Mouse (Mus musculus): ENCODE data around the gene 1700025G04Rik.

Gene 1700025G04Rik

DNA sequence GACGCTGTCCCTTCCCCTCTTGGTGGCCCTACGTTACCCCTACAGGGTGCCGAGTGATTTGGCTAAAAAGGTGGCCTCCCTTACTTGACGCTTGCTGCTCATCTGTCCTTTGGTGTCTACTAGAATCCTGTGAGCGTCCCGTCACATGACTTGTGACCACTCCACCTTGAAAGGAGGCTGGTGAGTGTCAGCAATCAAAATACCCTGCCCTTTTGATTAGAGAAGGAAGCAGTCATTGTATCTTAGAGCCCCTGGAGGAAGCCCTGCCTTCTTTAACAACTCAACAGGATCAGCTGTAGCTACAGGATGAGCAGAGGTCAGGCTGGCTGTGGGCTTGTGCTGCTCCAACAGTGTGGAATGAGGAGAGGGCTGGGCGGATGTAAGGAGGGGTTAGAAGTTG, 190.0 kb downstream of the 1700025G04Rik start:
- no peak for DNase-seq (ENCODE audit: low spot score)

DNA sequence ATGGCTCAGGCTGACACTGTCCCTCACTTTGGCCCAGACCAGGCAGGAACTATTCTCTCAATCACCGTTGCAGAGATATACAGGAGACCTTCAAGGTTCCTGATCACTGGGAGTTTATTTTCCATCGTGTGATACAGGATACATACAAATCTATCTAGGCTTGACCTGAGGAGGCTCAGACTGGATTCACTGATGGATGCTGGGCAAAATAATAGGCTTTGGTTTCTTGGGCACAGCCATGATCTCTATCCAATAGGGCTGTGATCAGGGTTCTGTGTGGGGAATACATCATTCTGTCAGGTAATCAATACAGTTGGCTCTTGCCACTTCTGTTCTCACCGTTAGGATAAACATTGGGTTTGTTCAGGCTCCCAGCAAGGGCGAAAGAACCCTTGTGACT, 194.5 kb downstream of the 1700025G04Rik start:
- no peak for DNase-seq (ENCODE audit: low spot score)

DNA sequence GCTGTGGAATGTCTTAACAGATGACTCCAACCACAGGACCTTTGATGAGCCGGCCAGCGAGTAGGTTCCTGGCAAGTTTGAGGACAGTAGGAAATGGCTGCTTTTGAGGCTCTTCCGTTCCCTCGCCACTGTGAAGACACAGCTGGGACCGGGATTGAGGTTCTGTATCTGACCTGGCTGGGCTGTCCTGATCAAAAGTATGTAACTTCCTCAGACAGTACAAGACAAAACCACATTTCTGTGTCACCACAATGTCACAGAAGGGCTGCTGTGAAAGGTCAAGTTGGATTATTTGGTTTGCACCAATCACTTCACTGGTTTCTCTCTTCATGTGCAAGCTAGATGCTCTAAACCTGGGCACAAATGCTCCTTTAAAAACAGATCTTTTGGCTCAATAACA, 195.9 kb downstream of the 1700025G04Rik start:
- DNase-seq (ENCODE audit: low spot score), result no peak

DNA sequence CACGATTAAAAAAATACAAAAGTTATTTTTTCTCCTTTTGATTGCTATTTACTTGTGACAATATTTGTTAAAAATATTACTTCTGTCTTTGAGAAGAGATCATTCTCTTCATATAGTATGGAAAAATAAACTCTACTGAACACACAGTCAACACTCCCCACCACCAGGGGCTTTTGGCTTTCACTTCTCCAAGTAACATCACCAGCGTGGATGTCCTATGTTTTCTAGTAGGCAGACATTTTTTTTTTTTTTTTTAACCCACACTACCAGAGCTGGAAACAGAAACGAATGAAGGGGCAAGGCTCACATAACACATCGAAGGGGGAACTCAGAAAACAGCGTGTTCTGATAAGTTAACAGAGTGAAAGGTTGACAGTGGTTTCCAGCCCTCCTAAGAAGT, 197.9 kb downstream of the 1700025G04Rik start:
- DNase-seq (ENCODE audit: low spot score), result no peak

DNA sequence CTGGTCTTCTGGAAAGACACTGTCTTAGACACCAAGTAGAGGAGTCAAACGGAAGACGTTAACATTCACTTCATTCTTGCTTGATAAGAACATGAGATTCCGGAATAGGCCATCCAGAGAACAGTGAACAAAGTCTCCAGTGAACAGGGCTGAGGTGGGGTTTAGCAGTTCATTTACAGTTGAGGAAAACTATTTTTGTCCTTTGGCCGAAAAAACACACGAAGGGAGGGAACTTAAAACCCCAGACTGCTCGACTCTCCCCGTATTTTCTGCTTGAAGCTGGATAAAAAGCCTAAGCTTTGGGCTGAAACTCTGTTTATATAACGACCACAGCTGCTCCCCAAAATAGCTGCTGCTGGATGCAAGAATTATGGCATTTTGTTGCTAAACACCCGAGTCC, 198.7 kb downstream of the 1700025G04Rik start:
- DNase-seq (ENCODE audit: low spot score), result no peak

DNA sequence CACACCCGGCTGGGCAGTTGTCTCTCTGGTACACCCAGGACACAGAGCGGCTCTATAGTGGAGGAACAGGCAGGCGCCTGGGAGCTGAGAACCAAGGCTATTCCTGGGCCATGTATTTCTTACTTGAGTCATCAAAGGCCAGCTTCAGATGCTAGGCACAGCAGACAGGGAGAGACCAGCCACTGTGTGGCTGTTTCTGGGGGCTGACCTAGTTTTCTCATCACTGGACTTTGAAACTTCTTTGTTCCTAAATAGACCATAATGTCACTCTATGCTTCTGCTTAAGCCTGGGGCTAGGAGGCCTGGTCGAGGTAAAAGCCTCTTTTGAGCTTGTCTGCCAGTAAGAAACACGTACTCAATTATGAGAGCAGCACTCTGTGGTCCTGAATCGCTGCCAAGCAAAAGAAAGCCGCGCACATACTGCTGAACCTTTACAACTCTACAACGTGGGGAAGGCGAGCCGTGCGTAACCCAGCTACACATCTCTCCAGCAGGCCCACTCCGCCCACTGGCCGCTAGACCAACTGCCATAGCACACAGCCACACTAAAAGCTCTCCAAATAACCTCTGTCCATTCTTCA, 199.8 kb downstream of the 1700025G04Rik start:
- no peak for DNase-seq (ENCODE audit: low spot score)

DNA sequence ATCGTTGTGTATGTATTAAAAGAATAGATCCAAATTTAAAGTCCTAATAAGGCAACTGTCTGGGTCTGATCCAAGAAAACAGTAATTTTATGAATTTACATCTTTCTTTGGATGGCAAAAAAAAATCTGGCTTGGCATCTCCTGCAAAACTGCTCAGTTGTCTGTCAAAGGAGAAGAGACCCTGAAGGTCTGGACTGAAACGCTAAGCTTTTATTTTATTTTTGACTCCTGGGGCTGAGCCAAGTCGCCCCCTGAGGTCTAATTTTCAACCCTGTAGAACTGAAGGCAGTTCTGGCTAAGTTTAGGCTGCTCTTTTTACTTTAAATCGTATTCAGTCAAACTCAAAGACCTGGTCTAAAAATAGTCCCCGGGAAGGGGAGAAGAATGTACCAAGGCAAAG, 202.3 kb downstream of the 1700025G04Rik start:
- no peak for DNase-seq (ENCODE audit: low spot score)

DNA sequence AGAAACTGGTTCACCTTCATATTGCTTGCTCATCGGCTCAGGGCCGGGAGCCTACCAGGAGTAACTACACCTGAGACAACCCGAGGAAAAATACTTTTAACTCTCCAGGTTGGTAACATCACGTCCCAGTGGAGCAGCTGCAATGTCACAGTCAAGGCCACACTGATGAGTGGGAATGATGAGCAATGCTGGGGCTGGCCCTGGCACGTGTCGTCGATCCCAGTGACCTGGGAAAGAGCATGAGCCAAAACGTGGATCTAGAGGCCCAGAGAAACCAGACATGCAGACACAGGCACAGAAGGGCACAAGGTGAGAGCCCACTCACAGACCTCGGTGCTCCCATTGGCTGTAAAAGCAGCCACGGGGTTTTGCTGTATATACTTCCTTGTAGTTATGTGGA, 202.8 kb downstream of the 1700025G04Rik start:
- no peak for DNase-seq (ENCODE audit: low spot score)

DNA sequence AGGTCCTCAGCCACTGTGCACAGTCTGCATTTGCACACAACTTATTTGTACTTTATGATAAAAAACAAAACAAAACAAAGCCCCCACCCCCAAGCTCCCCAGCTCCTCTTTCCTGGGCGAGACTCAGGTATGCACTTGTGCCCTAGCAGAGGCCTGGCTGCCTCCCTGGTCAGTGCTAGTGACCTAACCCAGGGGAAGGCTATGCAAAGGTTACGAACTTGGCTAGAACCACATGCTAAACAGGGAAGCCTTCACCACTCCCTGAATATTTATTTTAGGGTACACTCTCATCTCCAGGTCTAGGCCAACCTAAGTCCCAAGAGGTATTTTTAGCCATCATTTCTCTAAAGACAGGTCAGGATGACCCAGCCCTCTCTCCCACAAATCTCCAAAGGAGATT, 203.8 kb downstream of the 1700025G04Rik start:
- DNase-seq (ENCODE audit: low spot score), result no peak

DNA sequence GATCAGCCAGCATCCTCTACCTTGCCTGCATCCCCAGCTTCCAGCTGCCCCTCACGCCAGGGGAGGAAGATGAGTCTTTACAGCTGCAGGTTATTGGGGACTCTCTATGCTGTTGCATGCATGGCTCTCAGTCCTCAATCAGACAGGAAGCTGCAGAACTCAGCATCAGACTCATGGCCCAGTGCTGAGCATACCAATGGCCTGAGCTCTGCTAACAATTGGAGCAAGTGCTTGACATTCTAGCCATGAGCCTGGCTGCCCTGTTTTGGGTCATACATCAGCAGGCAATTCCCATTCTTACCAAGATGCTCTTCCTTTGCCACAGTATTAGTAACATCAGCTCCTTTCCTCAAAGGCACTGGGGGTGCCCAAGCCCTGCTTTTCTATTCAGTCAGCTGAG, 208.7 kb downstream of the 1700025G04Rik start:
- no peak for DNase-seq (ENCODE audit: low spot score)

DNA sequence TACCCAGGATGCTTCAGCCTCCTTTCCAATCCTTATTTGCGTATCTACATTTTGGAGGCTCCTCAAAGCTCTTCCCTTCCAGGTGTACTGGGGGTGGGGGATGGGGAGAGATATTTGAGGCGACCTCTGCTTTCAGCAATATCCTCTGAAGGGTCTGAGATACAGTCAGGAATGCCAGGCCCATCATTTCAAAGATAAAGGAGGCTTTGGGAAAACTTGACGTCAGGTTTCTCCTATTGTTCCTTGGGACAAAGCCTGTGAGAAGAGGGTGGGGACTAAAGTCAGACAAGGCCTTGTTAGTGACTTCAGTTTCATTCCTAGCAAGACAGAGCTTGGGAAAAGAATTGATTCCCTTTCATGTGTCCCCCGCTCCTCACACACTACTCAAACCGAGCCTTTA, 209.2 kb downstream of the 1700025G04Rik start:
- DNase-seq (ENCODE audit: low spot score), result no peak

DNA sequence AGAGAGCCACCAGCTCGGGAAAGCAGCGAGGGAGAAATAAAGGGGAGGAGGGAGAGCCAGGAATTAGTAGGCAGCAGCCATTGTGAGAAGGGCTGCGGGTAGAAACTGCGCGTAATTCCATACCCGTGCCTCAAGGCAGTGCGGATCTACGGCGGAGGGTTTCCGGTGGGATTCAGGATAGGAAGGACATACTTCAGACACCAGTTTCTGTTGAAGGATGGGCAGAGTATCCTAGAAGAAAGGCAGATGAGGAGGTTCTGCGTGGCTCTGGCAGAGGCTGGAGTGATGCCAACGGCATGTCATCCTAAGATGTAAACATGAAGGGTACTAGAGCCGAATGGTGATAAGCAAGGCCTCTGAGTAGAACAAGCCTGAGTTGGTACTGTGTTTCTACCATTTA, 210.0 kb downstream of the 1700025G04Rik start:
- DNase-seq (ENCODE audit: low spot score), result no peak

DNA sequence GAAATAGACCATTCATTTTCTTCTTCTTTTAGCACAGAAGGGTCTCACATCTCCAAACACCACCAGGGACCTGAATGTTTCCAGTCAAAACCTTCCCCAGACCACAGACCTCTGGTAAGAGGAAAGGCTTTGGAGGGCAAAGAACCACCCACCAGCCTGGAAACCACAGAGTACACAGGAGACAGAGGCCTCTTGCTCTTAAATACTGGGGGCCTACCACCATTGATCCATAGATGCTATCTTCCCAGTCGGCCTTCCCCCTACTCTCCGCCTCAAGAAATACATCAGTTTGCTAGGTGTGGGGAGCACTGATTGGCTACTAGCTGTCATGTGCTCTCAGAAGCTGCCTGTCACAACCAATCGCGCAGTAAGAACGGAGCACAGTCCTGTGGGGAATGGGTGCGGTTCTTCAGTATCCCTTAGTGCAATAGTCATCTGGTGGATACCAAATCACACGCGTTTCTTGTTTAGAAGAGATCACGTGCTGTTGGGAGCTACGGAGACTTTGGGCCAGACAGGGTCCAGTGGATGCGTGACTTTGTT, 210.5 kb downstream of the 1700025G04Rik start:
- DNase-seq (ENCODE audit: low spot score), result no peak

DNA sequence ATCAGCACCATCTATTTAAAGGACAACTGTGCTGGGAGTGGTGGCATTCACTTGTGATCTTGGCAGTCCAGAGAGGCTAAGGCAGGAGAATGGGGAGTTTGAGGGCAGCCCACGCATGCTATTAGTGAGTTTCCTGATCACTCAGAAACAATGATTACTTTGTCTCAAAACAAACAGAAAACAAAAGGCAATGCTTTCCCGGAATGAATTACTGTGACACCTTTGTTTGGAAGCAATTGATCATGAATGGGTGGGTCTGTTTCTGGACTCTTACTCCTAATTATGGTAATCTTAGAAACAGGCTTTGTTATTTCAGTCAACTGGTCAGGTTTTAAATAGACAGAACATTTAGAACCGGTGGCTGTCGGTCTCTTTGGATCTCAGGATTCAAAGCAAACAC, 211.5 kb downstream of the 1700025G04Rik start:
- no peak for DNase-seq (ENCODE audit: low spot score)

DNA sequence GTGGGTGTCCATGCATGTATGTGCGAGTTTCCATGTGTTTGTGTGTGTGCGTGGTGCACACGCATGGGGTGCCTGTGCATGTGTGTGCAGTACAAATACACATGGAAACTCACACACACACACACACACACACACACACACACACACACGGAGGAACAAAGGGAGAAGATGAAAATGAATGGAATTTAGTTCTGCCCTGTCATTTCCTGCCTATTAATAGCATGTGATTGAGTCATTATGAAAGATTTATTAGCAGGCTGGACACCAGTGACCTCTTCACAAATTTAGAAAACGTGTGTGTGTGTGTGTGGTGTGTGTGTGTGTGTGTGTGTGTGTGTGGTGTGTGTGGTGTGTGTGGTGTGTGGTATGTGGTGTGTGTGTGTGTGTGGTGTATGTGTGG, 217.0 kb downstream of the 1700025G04Rik start:
- no peak for DNase-seq (ENCODE audit: low spot score)

DNA sequence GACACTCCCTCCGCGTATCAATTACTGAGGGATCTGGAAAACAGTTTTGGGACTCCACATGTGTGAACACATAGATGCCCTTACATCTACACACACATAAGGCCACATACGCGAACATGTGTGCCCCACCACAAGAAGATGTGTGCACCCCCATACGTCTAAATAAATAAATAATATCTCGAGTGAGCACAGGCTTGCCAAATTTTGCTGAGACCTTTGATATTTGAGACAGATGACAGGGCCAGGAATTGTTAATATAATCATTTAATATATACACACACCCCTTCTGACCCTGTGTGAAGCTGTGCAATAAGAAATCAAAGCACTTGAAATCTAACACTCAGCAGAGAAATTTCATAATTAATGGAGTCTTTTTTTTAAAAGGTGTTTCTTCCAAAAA, 225.6 kb downstream of the 1700025G04Rik start:
- no peak for DNase-seq (ENCODE audit: low spot score)

DNA sequence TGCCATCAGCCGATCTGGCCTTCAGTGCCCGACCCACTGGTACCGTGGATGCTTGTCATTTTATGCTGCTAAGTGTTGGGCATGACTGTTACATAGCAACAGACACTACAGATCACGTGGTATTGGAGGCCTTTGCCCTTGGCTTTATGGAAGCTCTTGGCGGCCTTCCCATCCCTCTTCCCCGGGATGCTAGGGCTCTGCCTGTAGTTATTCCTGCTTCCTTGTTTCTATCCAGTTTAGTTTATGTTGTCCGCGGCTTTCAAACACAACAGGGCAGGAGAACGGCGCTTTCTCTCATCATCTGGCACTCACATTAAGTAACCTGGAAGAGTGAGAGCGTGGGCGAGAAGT, 226.2 kb downstream of the 1700025G04Rik start:
- no peak for DNase-seq (ENCODE audit: low spot score)

DNA sequence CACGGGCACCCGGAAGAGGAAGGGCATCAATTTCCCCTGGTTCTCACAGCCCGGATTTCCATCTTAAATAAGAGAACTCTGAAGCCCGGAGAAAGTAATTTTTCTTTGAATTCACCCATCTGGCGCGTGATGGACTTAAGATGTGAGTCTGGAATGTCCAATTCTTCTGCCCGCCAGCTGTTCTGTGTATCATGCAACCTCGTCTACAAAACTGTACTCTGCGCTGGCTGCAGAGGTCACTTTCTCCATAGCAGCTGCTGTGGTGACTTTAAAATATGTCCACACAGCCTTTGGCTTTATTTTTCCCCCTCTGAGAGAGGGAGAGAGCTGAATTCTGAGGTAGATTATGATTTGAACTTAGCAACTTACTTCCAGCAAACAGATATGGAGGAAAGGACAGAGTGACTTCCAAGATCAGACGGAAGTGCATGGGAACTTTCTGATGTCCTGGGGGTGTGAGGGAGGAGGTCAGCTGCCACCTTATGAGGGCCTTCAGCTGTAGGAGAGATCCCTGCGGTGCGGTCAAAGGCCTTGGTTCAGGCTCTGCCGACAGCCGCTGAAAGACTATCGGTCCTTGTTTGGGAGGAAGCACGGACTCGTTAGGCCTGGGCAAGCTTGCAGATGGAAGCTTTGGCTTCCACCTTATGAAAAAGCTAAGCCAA, 226.7 kb downstream of the 1700025G04Rik start:
- DNase-seq (ENCODE audit: low spot score), result no peak

DNA sequence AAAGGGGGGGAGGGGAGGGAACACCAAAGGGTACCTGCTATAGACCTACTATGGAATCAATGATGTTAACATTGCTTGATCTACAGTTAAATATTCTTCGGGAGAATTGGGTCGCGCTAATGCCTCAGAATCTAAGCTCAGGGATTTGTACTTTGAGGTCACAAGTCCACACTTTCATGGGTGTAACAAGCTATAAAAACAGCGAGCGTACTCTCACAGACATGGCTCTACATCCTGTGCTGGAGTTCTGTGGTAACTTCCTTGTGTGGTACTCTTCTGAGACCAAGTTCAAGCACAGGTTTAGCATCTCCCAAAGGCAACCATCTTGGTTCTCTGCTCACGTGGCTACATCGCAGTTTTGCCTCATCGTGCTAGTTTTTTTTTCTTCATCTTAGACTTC, 227.8 kb downstream of the 1700025G04Rik start:
- no peak for DNase-seq (ENCODE audit: low spot score)

DNA sequence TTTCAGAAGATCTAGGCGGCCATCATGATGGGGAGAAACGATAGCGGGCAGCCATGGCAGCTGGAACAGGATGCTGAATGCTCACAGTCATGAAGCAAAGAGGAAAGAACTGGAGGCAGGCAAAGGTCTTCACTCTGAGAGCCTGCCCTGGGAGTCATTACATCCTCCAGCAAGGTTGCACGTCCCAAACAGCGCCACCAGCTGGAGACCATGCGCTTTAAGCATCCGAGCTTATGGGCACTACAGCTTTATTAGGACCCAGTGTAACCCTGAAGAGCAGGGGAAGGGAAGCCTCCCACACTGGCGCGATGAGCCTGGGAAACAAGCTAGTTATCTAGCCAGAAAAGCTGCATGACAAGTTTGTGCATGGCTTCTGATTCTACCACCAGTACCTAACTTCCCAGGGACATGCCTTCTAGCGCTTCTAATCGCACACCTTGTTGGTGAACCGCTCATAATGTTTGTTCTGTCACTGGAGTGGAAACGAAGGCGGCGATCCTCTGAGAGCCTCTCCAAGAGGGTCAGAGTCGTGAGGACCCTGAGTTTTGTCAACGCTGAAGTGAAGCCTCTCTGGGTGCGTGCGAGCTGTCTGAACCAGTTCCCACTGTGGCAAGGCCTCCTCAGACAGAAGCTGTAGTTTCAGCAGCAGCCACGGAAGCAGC, 228.5 kb downstream of the 1700025G04Rik start:
- no peak for DNase-seq (ENCODE audit: low spot score)

DNA sequence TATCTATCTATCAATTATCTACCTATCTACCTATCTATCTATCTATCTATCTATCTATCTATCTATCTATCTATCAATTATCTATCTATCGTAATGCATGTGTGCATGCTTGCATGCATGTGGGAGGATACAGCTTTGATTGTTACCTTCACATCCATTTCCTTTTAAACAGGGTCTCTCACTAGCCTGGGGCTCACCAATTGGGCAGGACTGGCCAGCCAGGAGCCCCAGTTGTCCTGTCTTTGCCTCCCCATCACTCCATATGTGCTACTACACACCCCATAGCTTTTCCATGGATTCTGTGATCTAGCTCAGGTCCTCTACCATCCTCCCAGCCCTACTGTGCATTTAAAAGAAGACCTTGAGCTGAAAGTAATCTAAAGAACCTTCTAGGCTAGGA, 231.5 kb downstream of the 1700025G04Rik start:
- DNase-seq (ENCODE audit: low spot score), result no peak

DNA sequence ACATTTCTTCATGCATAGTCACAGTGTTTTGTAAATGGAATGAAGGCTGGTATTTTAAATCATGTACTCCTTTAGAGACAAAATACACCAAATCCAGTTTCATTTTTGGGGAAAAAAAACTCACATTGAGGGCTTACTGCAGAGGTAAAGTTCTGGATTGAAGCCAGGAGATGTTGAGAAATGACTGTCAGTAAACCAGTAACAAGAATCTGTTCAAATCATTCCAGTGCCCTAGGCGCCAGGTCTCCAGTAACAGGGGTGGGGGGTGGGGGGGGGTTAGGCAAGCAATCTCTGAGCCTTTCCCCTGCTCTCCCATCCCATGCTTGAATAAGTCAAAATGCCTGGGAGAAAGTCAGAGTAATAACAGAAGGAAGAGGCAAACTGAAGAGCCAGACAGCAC, 234.4 kb downstream of the 1700025G04Rik start:
- DNase-seq (ENCODE audit: low spot score), result no peak

DNA sequence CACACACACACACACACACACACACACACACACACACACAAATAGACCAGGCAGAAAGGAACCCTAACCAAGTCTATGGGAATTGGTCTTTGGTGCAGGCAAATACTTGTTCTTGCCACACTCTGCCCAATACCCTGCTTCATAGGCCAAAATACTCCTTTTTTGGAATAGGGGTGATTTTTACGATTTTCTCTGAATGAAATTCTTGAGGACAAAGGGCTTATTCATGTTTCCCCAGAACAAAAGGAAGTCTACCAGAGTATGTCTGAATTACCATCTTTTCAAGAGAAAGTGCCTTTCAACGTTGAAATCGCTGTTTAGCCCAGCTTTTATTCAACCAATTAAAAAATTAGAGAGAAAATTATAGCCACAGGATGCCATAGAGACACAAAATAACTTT, 237.9 kb downstream of the 1700025G04Rik start:
- no peak for DNase-seq (ENCODE audit: low spot score)

All from urinary bladder, postnatal 25 days (tissue).